Mouse (Mus musculus) hindbrain, embryonic 10.5 days (tissue): ENCODE data around the gene Tst. TPM values are rescaled to one million over a fixed set of nuclear protein-coding genes. Genes with fewer than 3 reads are reported as not detected.

ENCODE experiments used
- DNase-seq: peaks from one replicate; pipeline ENCODE4 v3.0.0-alpha.2; 2017; ENCODE audit warnings: low spot score
- H3K27ac ChIP-seq: fragments of 300-500 bp; sonication (generic); 2 replicates; pipeline ENCODE4 v1.5.1; 2016; ENCODE audit warnings: mild to moderate bottlenecking, moderate library complexity
- H3K27me3 ChIP-seq: fragments of 300-500 bp; sonication (generic); 2 replicates; pipeline ENCODE4 v1.6.1; 2016; ENCODE audit warnings: mild to moderate bottlenecking; ENCODE audit not compliant: poor library complexity, insufficient read depth, severe bottlenecking
- H3K36me3 ChIP-seq: fragments of 300-500 bp; sonication (generic); 2 replicates; pipeline ENCODE4 v1.6.1; 2016; ENCODE audit warnings: mild to moderate bottlenecking, moderate library complexity
- H3K4me1 ChIP-seq: fragments of 300-500 bp; sonication (generic); replicated peaks from 2 replicates; pipeline ENCODE4 v1.6.1; 2016; ENCODE audit warnings: mild to moderate bottlenecking
- H3K4me3 ChIP-seq: fragments of 300-500 bp; sonication (generic); 2 replicates; pipeline ENCODE4 v1.5.1; 2016; ENCODE audit warnings: mild to moderate bottlenecking, moderate library complexity
- H3K9me3 ChIP-seq: fragments of 300-500 bp; sonication (generic); 2 replicates; pipeline ENCODE4 v1.6.1; 2016; ENCODE audit warnings: mild to moderate bottlenecking, moderate library complexity
- WGBS: fragments of 180-500 bp; shearing (Covaris S2); methylation state at CpG from one replicate; pipeline ENCODE4 v1.1.7; 2016; 5-methylcytosine and 5-hydroxymethylcytosine counted together
- polyA plus RNA-seq: library from polyadenylated mRNA; unstranded; fragments of >200 nt; fragmentation: Nextera tagmentation; extraction: Ambion mirVana; gene quantifications from 2 replicates; pipeline ENCODE4 v1.2.1, GENCODE M21; 2016

Tst gene
- polyA plus RNA-seq, 1 experiment from 2014 or later: 7.7 TPM

DNA sequence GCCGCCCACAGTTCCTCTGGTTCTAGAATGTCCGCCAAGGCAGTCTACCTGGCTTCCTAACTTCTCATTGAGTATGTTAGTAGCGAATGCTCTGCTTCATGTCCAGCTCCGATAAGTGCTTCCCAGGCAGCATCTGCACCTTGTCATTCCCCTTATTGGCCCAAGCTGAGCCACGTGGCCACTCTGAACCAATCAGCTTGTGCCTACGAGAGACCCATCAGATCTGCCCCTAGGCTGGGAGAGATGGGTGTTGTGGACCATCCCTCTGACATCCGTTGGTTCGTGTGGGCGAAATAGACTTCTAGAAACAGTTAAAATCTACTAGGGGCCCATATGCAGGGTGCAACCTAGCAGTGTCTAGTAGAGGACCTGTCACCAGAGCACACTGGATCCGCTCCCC lies 27.8 kb downstream of the Tst start:
- Histone ChIP-seq H3K4me3 (no peak overlapping the region), H3K9me3 (0 out of 2 replicates have a peak, but pooled peaks cover 3% of the 10 kb centered on the region), H3K4me1 (no peaks in the 10 kb centered on the region), H3K27me3 (no peaks in the 10 kb centered on the region), H3K27ac (no peak overlapping the region), H3K36me3 (no peaks in the 10 kb centered on the region)
- WGBS: 83% methylated on average over 10 of the region's 10 CpGs
- DNase-seq: no peak

DNA sequence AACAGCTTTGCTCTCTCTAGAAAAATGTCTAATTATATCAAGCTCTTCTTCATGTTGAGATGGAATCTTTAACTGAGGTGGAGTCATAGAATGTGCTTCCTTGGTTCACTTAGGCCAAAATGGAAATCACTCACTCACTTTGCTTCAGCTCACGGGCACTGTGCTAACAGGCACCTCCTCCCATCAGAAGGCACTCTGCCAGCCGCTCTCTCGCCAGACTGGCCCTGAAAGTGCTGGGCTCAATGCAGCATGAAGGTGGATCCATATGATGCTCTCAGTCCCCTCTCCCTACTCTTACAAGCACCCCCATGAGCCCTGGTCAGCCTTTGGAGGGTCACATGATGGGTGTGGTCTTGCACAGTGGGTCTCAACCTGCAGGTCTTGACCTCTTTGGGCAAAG lies 31.5 kb downstream of the Tst start:
- DNase-seq: no peak
- H3K4me3 ChIP-seq: no peak overlapping the region
- 74% methylated on average over 3 of the region's 3 CpGs for WGBS
- H3K4me1 ChIP-seq: 0 out of 2 replicates have a peak, but pooled peaks cover under 1% of the 10 kb centered on the region
- H3K9me3 ChIP-seq: 0 out of 2 replicates have a peak, but pooled peaks cover under 1% of the 10 kb centered on the region
- no peak overlapping the region for H3K27ac ChIP-seq
- H3K27me3 ChIP-seq: peaks cover 4% of the 10 kb centered on the region
- no peaks in the 10 kb centered on the region for H3K36me3 ChIP-seq

GRCm38 (mm10) chr15:78372796-78373195 lies 32.9 kb downstream of the Tst start:
- 77% methylated on average over 3 of the region's 3 CpGs for WGBS

DNA sequence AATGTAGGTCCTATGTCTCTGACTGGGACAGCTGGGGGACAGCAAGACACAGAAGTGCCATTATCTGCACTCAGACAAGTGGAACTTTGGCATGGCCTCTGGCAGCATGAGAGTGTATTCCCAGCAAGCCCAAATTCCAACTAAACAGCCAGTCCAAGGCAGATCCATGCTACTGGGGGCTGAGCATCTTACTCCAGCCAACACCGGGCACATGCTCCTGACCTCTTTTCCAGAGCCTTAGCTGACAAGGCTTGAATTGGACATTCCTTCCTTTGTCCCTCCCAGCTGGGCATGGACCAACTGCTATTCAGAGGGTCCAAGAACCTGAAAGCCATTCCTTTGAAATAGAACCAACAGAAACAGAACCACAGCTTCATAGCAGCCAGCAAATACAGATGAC lies 36.1 kb downstream of the Tst start:
- no peaks in the 10 kb centered on the region for H3K36me3 ChIP-seq
- H3K27ac ChIP-seq: no peak overlapping the region
- WGBS: 44% methylated on average over 1 of the region's 1 CpGs
- no peak overlapping the region for H3K4me3 ChIP-seq
- 0 out of 2 replicates have a peak, but pooled peaks cover 5% of the 10 kb centered on the region for H3K4me1 ChIP-seq
- no peak for DNase-seq
- peaks cover 20% of the 10 kb centered on the region for H3K27me3 ChIP-seq
- H3K9me3 ChIP-seq: no peaks in the 10 kb centered on the region

More at GRCm38 (mm10) chr15:78372796-78373195, 32.9 kb downstream of the Tst start:
- Histone ChIP-seq H3K4me3 (no peak overlapping the region), H3K9me3 (no peaks in the 10 kb centered on the region), H3K27me3 (peaks cover 12% of the 10 kb centered on the region), H3K4me1 (0 out of 2 replicates have a peak, but pooled peaks cover 5% of the 10 kb centered on the region), H3K36me3 (no peaks in the 10 kb centered on the region), H3K27ac (no peak overlapping the region)
- no peak for DNase-seq

GRCm38 (mm10) chr15:78368926-78369346 lies 36.8 kb downstream of the Tst start:
- Histone ChIP-seq H3K36me3 (no peaks in the 10 kb centered on the region), H3K4me3 (no peak overlapping the region), H3K9me3 (no peaks in the 10 kb centered on the region), H3K4me1 (0 out of 2 replicates have a peak, but pooled peaks cover 5% of the 10 kb centered on the region), H3K27me3 (peaks cover 20% of the 10 kb centered on the region), H3K27ac (no peak overlapping the region)
- peak; percentile 65 for DNase-seq
- 14% methylated on average over 8 of the region's 8 CpGs for WGBS

- peaks cover 24% of the 10 kb centered on the region for H3K27me3 ChIP-seq
- DNase-seq: no peak
- H3K4me1 ChIP-seq: 0 out of 2 replicates have a peak, but pooled peaks cover 5% of the 10 kb centered on the region
- no peak overlapping the region for H3K27ac ChIP-seq
- no peaks in the 10 kb centered on the region for H3K9me3 ChIP-seq
- 78% methylated on average over 3 of the region's 3 CpGs for WGBS
- no peak overlapping the region for H3K4me3 ChIP-seq
- H3K36me3 ChIP-seq: no peaks in the 10 kb centered on the region
Measured at GRCm38 (mm10) chr15:78367811-78368210, 37.9 kb downstream of the Tst start.

- H3K27ac ChIP-seq: no peak overlapping the region
- peaks cover 24% of the 10 kb centered on the region for H3K27me3 ChIP-seq
- 84% methylated on average over 8 of the region's 8 CpGs for WGBS
- no peak for DNase-seq
- no peaks in the 10 kb centered on the region for H3K36me3 ChIP-seq
- 0 out of 2 replicates have a peak, but pooled peaks cover 5% of the 10 kb centered on the region for H3K4me1 ChIP-seq
- H3K4me3 ChIP-seq: no peak overlapping the region
- H3K9me3 ChIP-seq: no peaks in the 10 kb centered on the region
Measured at GRCm38 (mm10) chr15:78366875-78367274, 38.8 kb downstream of the Tst start.

GRCm38 (mm10) chr15:78365916-78366315 lies 39.8 kb downstream of the Tst start:
- peaks cover 24% of the 10 kb centered on the region for H3K27me3 ChIP-seq
- no peak for DNase-seq
- WGBS: 87% methylated on average over 2 of the region's 2 CpGs
- no peak overlapping the region for H3K27ac ChIP-seq
- H3K4me1 ChIP-seq: 0 out of 2 replicates have a peak, but pooled peaks cover 5% of the 10 kb centered on the region
- no peak overlapping the region for H3K4me3 ChIP-seq
- H3K9me3 ChIP-seq: no peaks in the 10 kb centered on the region
- no peaks in the 10 kb centered on the region for H3K36me3 ChIP-seq

DNA sequence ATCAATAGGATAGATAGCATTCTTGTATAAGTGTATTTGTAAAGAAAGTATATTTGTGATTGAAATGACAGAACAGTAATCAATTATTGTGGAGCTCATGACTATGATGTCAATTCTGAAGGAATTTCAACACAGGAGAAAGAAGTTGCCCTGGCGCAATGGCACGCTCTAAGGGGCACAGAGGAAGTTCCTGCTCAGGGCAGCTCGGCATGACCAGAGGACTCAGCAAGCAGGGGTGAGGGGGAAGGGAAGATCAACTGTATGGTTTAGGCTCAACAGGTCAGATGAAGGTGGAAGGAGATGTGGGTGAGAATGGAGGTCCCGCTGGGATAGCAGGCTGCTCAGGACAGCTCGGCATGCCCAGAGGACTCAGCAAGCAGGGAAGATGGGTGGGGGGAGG lies 50.2 kb downstream of the Tst start:
- Histone ChIP-seq H3K4me1 (no peaks in the 10 kb centered on the region), H3K27ac (no peak overlapping the region), H3K9me3 (no peaks in the 10 kb centered on the region), H3K36me3 (no peaks in the 10 kb centered on the region), H3K4me3 (no peak overlapping the region), H3K27me3 (no peaks in the 10 kb centered on the region)
- no peak for DNase-seq
- WGBS: 87% methylated on average over 5 of the region's 5 CpGs

- no peaks in the 10 kb centered on the region for H3K9me3 ChIP-seq
- DNase-seq: peak; percentile 30
- no peaks in the 10 kb centered on the region for H3K4me1 ChIP-seq
- no peaks in the 10 kb centered on the region for H3K36me3 ChIP-seq
- 3% methylated on average over 1 of the region's 1 CpGs for WGBS
- no peak overlapping the region for H3K27ac ChIP-seq
- H3K27me3 ChIP-seq: no peaks in the 10 kb centered on the region
- H3K4me3 ChIP-seq: no peak overlapping the region
Measured at GRCm38 (mm10) chr15:78354958-78355357, 50.7 kb downstream of the Tst start.

- no peak overlapping the region for H3K27ac ChIP-seq
- H3K27me3 ChIP-seq: no peaks in the 10 kb centered on the region
- WGBS: 62% methylated on average over 3 of the region's 3 CpGs
- DNase-seq: no peak
- H3K9me3 ChIP-seq: no peaks in the 10 kb centered on the region
- H3K36me3 ChIP-seq: no peaks in the 10 kb centered on the region
- no peak overlapping the region for H3K4me3 ChIP-seq
- no peaks in the 10 kb centered on the region for H3K4me1 ChIP-seq
Measured at GRCm38 (mm10) chr15:78351586-78352165, 54.0 kb downstream of the Tst start.
